Mouse (Mus musculus) kidney, embryonic 15.5 days (tissue): Measurements from ENCODE around the gene Olfr1423. TPM values are rescaled to one million over a fixed set of nuclear protein-coding genes. Genes with fewer than 3 reads are reported as not detected.

Source experiments
- ATAC-seq: fragments of 200-750 bp; cut with Nextera tagmentation; replicated peaks from 2 replicates; pipeline ENCODE4 v1.8.0; 2017; ENCODE audit warnings: moderate TSS enrichment; ENCODE audit not compliant: low FRiP score
- H3K27ac ChIP-seq: fragments of 300-500 bp; sonication (generic); 2 replicates; pipeline ENCODE4 v1.5.1; 2015; ENCODE audit warnings: mild to moderate bottlenecking, inconsistent platforms
- H3K27me3 ChIP-seq: fragments of 300-500 bp; sonication (generic); 2 replicates; pipeline ENCODE4 v1.6.1; 2015; ENCODE audit warnings: inconsistent platforms
- H3K36me3 ChIP-seq: fragments of 300-500 bp; sonication (generic); 2 replicates; pipeline ENCODE4 v1.6.1; 2015; ENCODE audit warnings: inconsistent platforms
- H3K4me1 ChIP-seq: fragments of 300-500 bp; sonication (generic); 2 replicates; pipeline ENCODE4 v1.6.1; 2015; ENCODE audit warnings: inconsistent platforms
- H3K4me2 ChIP-seq: fragments of 300-500 bp; sonication (generic); 2 replicates; pipeline ENCODE4 v1.6.1; 2015; ENCODE audit warnings: moderate library complexity, mild to moderate bottlenecking, inconsistent platforms
- H3K4me3 ChIP-seq: fragments of 300-500 bp; sonication (generic); replicated peaks from 2 replicates; pipeline ENCODE4 v1.5.1; 2015; ENCODE audit warnings: mild to moderate bottlenecking, inconsistent platforms
- H3K9ac ChIP-seq: fragments of 300-500 bp; sonication (generic); 2 replicates; pipeline ENCODE4 v1.6.1; 2015; ENCODE audit warnings: mild to moderate bottlenecking, inconsistent platforms
- H3K9me3 ChIP-seq: fragments of 300-500 bp; sonication (generic); replicated peaks from 2 replicates; pipeline ENCODE4 v1.6.1; 2016; ENCODE audit warnings: inconsistent platforms
- WGBS: fragments of 180-500 bp; shearing (Covaris S2); methylation state at CpG from one replicate; pipeline ENCODE4 v1.1.7; 2015; ENCODE audit warnings: mixed read lengths; 5-methylcytosine and 5-hydroxymethylcytosine counted together
- polyA plus RNA-seq: library from polyadenylated mRNA; unstranded; fragments of >200 nt; fragmentation: Nextera tagmentation; extraction: Ambion mirVana; gene quantifications from 2 replicates; pipeline ENCODE4 v1.2.1, GENCODE M21; 2015

The Olfr1423 gene
- polyA plus RNA-seq, 1 experiment from 2014 or later = not detected

GRCm38 (mm10) chr19:12012615-12013014, 28.5 kb downstream of the Olfr1423 start:
- Histone ChIP-seq H3K9ac (peak overlapping the region; percentile 35; the same call in 1 of the 2 replicates), H3K4me3 (peak overlapping the region; percentile 72), H3K9me3 (no peaks in the 10 kb centered on the region), H3K4me1 (peaks cover 8% of the 10 kb centered on the region), H3K4me2 (peak overlapping the region; percentile 76), H3K36me3 (no peaks in the 10 kb centered on the region), H3K27me3 (no peaks in the 10 kb centered on the region), H3K27ac (peak overlapping the region; percentile 41; the same call in 1 of the 2 replicates)
- no peak for ATAC-seq
- WGBS = 2% methylated on average over 10 of the region's 10 CpGs

GRCm38 (mm10) chr19:12011560-12012556, 29.3 kb downstream of the Olfr1423 start:
- peaks cover 16% of the 10 kb centered on the region for H3K4me1 ChIP-seq
- no peaks in the 10 kb centered on the region for H3K36me3 ChIP-seq
- H3K9me3 ChIP-seq = no peaks in the 10 kb centered on the region
- H3K27ac ChIP-seq = peak overlapping the region; percentile 93
- under 1% methylated on average over 49 of the region's 49 CpGs for WGBS
- H3K4me3 ChIP-seq = peak overlapping the region; percentile 72
- peak overlapping the region; percentile 35 for H3K9ac ChIP-seq
- H3K27me3 ChIP-seq = no peaks in the 10 kb centered on the region
- peak overlapping the region; percentile 76 for H3K4me2 ChIP-seq
- ATAC-seq = peak; percentile 85

- Histone ChIP-seq H3K27me3 (no peaks in the 10 kb centered on the region), H3K9me3 (no peaks in the 10 kb centered on the region), H3K9ac (peak overlapping the region; percentile 61), H3K4me1 (peaks cover 20% of the 10 kb centered on the region), H3K27ac (peak overlapping the region; percentile 93), H3K36me3 (no peaks in the 10 kb centered on the region), H3K4me2 (peak overlapping the region; percentile 76), H3K4me3 (peak overlapping the region; percentile 72)
- peak; percentile 40 for ATAC-seq
- under 1% methylated on average over 26 of the region's 26 CpGs for WGBS
Observed at GRCm38 (mm10) chr19:12010916-12011559, 30.1 kb downstream of the Olfr1423 start.

- H3K4me3 ChIP-seq = peak overlapping the region; percentile 72
- H3K36me3 ChIP-seq = no peaks in the 10 kb centered on the region
- peaks cover 20% of the 10 kb centered on the region for H3K4me1 ChIP-seq
- WGBS = 1% methylated on average over 24 of the region's 24 CpGs
- H3K9me3 ChIP-seq = no peaks in the 10 kb centered on the region
- H3K9ac ChIP-seq = peak overlapping the region; percentile 61
- no peaks in the 10 kb centered on the region for H3K27me3 ChIP-seq
- H3K4me2 ChIP-seq = peak overlapping the region; percentile 76
- H3K27ac ChIP-seq = peak overlapping the region; percentile 93
- peak; percentile 44 for ATAC-seq
Observed at GRCm38 (mm10) chr19:12010281-12010771, 30.8 kb downstream of the Olfr1423 start.

- no peaks in the 10 kb centered on the region for H3K27me3 ChIP-seq
- H3K4me1 ChIP-seq = peaks cover 23% of the 10 kb centered on the region
- no peaks in the 10 kb centered on the region for H3K36me3 ChIP-seq
- under 1% methylated on average over 24 of the region's 24 CpGs for WGBS
- H3K4me2 ChIP-seq = peak overlapping the region; percentile 76
- H3K4me3 ChIP-seq = peak overlapping the region; percentile 72
- H3K27ac ChIP-seq = peak overlapping the region; percentile 93
- H3K9me3 ChIP-seq = no peaks in the 10 kb centered on the region
- peak; percentile 4 for ATAC-seq
- H3K9ac ChIP-seq = peak overlapping the region; percentile 61
Observed at GRCm38 (mm10) chr19:12009501-12010280, 31.4 kb downstream of the Olfr1423 start.

GRCm38 (mm10) chr19:12008410-12009380, 32.4 kb downstream of the Olfr1423 start:
- 25% methylated on average over 17 of the region's 17 CpGs for WGBS

GRCm38 (mm10) chr19:12007105-12007931, 33.8 kb downstream of the Olfr1423 start:
- no peak overlapping the region for H3K27ac ChIP-seq
- whole genome bisulfite sequencing = 12% methylated on average over 17 of the region's 17 CpGs

More at GRCm38 (mm10) chr19:12008410-12009380, 32.4 kb downstream of the Olfr1423 start:
- Histone ChIP-seq H3K27me3 (no peaks in the 10 kb centered on the region), H3K36me3 (no peaks in the 10 kb centered on the region), H3K4me2 (peak overlapping the region; percentile 75), H3K27ac (peak overlapping the region; percentile 69; the same call in 1 of the 2 replicates), H3K4me3 (peak overlapping the region; percentile 72; the same call in 1 of the 2 replicates), H3K9me3 (no peaks in the 10 kb centered on the region), H3K9ac (no peak overlapping the region), H3K4me1 (peaks cover 26% of the 10 kb centered on the region)
- ATAC-seq = no peak

GRCm38 (mm10) chr19:12006361-12006947, 34.7 kb downstream of the Olfr1423 start:
- 2% methylated on average over 17 of the region's 17 CpGs for WGBS
- peak overlapping the region; percentile 66 for H3K4me3 ChIP-seq
- no peak for ATAC-seq
- H3K4me2 ChIP-seq = peak overlapping the region; percentile 75
- H3K27me3 ChIP-seq = no peaks in the 10 kb centered on the region
- no peaks in the 10 kb centered on the region for H3K36me3 ChIP-seq
- peak overlapping the region; percentile 58 for H3K27ac ChIP-seq
- peak overlapping the region; percentile 48 for H3K9ac ChIP-seq
- no peaks in the 10 kb centered on the region for H3K9me3 ChIP-seq
- H3K4me1 ChIP-seq = peaks cover 23% of the 10 kb centered on the region

More at GRCm38 (mm10) chr19:12007105-12007931, 33.8 kb downstream of the Olfr1423 start:
- Histone ChIP-seq H3K9ac (no peak overlapping the region), H3K4me2 (peak overlapping the region; percentile 75), H3K27me3 (no peaks in the 10 kb centered on the region), H3K9me3 (no peaks in the 10 kb centered on the region), H3K36me3 (no peaks in the 10 kb centered on the region), H3K4me1 (peaks cover 23% of the 10 kb centered on the region), H3K4me3 (peak overlapping the region; percentile 66)
- ATAC-seq = no peak

GRCm38 (mm10) chr19:12005376-12006360, 35.4 kb downstream of the Olfr1423 start:
- peak overlapping the region; percentile 66 for H3K4me3 ChIP-seq
- H3K4me1 ChIP-seq = peaks cover 23% of the 10 kb centered on the region
- peak; percentile 65 for ATAC-seq
- no peaks in the 10 kb centered on the region for H3K36me3 ChIP-seq
- H3K4me2 ChIP-seq = peak overlapping the region; percentile 75
- H3K27me3 ChIP-seq = no peaks in the 10 kb centered on the region
- H3K9ac ChIP-seq = peak overlapping the region; percentile 54
- peak overlapping the region; percentile 79 for H3K27ac ChIP-seq
- WGBS = under 1% methylated on average over 41 of the region's 41 CpGs
- H3K9me3 ChIP-seq = no peaks in the 10 kb centered on the region
